Mouse (Mus musculus) olfactory bulb, adult 2 months (tissue): ENCODE results near the gene Tmem198.

Experiments
- CTCF ChIP-seq: fragments of 200-500 bp; IDR thresholded peaks from 2 replicates; pipeline ENCODE4 v1.5.1; 2012; ENCODE audit warnings: low read depth, mild to moderate bottlenecking, low read length, moderate library complexity; ENCODE audit not compliant: insufficient read depth
- POLR2A ChIP-seq: fragments of 200-500 bp; IDR thresholded peaks from 2 replicates; pipeline ENCODE4 v1.6.1; 2012; ENCODE audit warnings: mild to moderate bottlenecking, low read depth, low read length, moderate library complexity; ENCODE audit not compliant: insufficient read depth

- TF ChIP-seq CTCF (no peak), POLR2A (no peak)
Measured at GRCm38 (mm10) chr1:75455433-75455832, 23.9 kb upstream of the Tmem198 start.
